Mouse (Mus musculus) cerebellum, postnatal 25 days (tissue): ENCODE measurements around the gene Pde4d.

ENCODE experiments used
- DNase-seq, 2 experiments: peaks; one replicate each; pipeline ENCODE4 v3.0.0; 2021; ENCODE audit warnings: mixed read lengths in 2 of 2

The Pde4d gene

GRCm38 (mm10) chr13:109427541-109427940 lies 977.8 kb downstream of the Pde4d start:
- DNase-seq: no peak

GRCm38 (mm10) chr13:109429544-109429943 lies 979.8 kb downstream of the Pde4d start:
- peak; percentile 21 to 48 for DNase-seq

- no peak for DNase-seq
Observed at GRCm38 (mm10) chr13:109437231-109437776, 987.6 kb downstream of the Pde4d start.

- peak in 1 of 2 experiments; percentile 35 for DNase-seq
Observed at GRCm38 (mm10) chr13:109439436-109440161, 989.9 kb downstream of the Pde4d start.

GRCm38 (mm10) chr13:109440331-109440730 lies 990.6 kb downstream of the Pde4d start:
- DNase-seq: peak; percentile 43 to 48

- DNase-seq: peak; percentile 80 to 84
Observed at GRCm38 (mm10) chr13:109440881-109441280, 991.1 kb downstream of the Pde4d start.

GRCm38 (mm10) chr13:109441401-109441973 lies 991.7 kb downstream of the Pde4d start:
- DNase-seq: peak; percentile 41 to 51

- DNase-seq: no peak
Observed at GRCm38 (mm10) chr13:109446138-109446537, 996.4 kb downstream of the Pde4d start.

GRCm38 (mm10) chr13:109448121-109448520 lies 998.4 kb downstream of the Pde4d start:
- DNase-seq: no peak

- no peak for DNase-seq
Observed at GRCm38 (mm10) chr13:109474344-109474743, 1024.6 kb downstream of the Pde4d start.

- peak; percentile 50 to 57 for DNase-seq
Observed at GRCm38 (mm10) chr13:109481446-109481845, 1031.7 kb downstream of the Pde4d start.

GRCm38 (mm10) chr13:109486166-109486565 lies 1036.4 kb downstream of the Pde4d start:
- DNase-seq: no peak

- DNase-seq: peak in 1 of 2 experiments; percentile 32
Observed at GRCm38 (mm10) chr13:109487378-109487777, 1037.6 kb downstream of the Pde4d start.

- no peak for DNase-seq
Observed at GRCm38 (mm10) chr13:109490853-109491252, 1041.1 kb downstream of the Pde4d start.

GRCm38 (mm10) chr13:109491829-109492228 lies 1042.1 kb downstream of the Pde4d start:
- no peak for DNase-seq

- no peak for DNase-seq
Observed at GRCm38 (mm10) chr13:109500336-109500735, 1050.6 kb downstream of the Pde4d start.

GRCm38 (mm10) chr13:109502796-109503195 lies 1053.0 kb downstream of the Pde4d start:
- no peak for DNase-seq

- no peak for DNase-seq
Observed at GRCm38 (mm10) chr13:109506754-109507153, 1057.0 kb downstream of the Pde4d start.

- no peak for DNase-seq
Observed at GRCm38 (mm10) chr13:109508472-109508871, 1058.7 kb downstream of the Pde4d start.

GRCm38 (mm10) chr13:109518194-109518593 lies 1068.4 kb downstream of the Pde4d start:
- no peak for DNase-seq

GRCm38 (mm10) chr13:109519485-109519884 lies 1069.7 kb downstream of the Pde4d start:
- DNase-seq: no peak

GRCm38 (mm10) chr13:109519966-109520646 lies 1070.4 kb downstream of the Pde4d start:
- no peak for DNase-seq

GRCm38 (mm10) chr13:109533838-109534523 lies 1084.2 kb downstream of the Pde4d start:
- no peak for DNase-seq
